Mouse (Mus musculus) adrenal gland, adult (tissue): Measurements from ENCODE around the gene Zfp346.

ENCODE experiments used
- DNase-seq, 2 experiments: peaks; one replicate each; pipeline ENCODE4 v3.0.0; 2022 to 2023; ENCODE audit warnings: low spot score in 1 of 2; ENCODE audit not compliant: inconsistent age in 2 of 2

The Zfp346 gene

DNA sequence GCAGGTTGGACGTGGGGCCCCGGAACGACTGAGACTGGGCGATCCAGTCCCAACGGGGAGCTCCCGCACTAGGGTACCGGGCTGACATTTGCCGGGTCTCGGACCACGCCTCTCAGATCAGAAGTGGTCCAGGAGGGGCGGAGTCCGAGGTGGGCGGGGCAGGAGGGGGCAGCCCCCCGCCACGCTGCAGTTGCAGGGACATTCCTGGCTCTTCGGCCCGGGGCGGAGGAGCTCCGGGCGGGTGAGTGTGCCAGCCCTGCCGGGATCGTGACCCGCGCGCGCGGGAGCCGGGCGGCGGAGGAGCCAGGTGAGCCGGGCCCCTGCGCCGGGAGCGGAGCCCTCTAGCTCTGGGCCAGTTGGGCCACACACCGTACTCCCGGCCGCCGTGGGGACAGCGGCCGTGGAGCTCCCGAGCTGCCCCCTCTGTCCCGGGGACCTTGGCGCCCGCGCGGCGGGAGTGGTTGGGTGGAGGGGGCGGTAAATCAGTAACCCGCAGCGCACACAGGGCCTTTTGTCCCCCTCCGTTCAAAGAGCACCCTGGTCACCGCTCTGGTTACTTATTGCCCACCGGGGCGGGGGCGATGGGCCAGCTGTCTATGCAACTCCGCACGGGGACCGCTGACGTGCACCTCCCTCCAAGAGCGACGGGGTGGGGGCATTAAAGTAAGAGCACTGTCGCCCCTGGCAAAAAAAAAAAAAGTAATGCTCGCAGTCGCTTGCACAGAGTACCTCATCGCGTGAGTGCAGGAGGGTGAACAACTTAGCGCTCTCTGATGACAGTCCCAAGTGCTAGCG lies 47.7 kb downstream of the Zfp346 start, which contains the start of gene Fgfr4:
TSS of gene Fgfr4 (plus strand) at position 20 of the 795 bp plus-strand sequence.
- peak; percentile 82 to 92 for DNase-seq

DNA sequence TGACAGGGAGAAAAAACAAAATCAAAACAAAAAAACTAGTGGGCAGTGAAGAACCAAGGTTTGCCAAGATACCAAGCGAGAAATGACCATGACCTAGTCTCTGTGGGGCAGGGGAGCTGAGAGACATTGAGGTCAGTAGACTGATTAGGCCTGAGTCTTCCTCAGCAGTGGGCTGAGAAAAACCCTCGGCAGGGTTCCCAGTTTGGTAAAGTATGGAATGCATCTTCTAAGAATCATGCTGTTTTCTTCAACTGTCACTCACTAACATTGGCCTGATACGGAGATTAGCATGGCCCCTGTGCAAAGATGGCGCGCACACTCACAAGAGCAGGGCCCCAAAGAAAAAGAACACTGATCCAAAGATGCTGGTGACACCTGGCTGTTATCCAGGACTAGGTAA lies 48.8 kb downstream of the Zfp346 start:
- peak in 1 of 2 experiments; percentile 63 for DNase-seq

DNA sequence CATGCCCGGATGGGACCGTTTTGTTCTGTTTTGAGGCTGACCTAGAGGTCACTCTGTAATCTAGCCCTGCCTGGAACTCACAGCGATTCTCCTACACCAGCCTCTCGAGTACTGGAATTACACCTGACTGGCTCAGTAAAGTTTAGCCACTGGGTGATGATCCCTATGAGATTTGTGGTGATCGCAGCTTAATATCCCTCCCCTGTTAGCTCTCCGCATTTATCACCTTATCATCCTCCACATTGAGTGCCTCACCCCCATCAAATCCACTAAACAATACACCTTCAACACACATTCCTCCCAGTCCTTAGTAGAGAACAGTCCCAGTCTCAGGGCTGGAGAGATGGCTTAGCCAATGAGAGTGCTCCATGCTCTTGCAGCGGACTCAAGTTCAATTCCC lies 57.3 kb downstream of the Zfp346 start:
- DNase-seq: no peak

DNA sequence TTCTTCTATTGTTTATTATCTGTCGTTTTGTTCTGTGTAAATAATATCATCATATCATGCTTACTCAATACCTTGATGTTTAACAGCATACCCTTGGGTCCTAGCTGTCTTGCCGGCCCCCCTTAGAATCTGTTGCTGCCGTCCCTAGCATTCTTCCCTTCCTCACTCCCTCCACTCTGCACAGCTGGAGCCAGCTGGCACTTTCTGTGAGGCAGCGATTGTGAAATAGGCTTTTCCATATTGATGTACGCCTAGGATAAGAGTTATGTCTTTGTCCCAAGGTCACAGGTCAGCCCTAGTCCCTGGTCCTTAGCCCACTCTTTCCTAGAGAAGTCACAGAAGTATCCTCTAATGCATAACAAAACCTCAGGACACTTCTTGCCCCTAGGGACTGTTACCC lies 58.4 kb downstream of the Zfp346 start:
- peak in 1 of 2 experiments; percentile 40 for DNase-seq

DNA sequence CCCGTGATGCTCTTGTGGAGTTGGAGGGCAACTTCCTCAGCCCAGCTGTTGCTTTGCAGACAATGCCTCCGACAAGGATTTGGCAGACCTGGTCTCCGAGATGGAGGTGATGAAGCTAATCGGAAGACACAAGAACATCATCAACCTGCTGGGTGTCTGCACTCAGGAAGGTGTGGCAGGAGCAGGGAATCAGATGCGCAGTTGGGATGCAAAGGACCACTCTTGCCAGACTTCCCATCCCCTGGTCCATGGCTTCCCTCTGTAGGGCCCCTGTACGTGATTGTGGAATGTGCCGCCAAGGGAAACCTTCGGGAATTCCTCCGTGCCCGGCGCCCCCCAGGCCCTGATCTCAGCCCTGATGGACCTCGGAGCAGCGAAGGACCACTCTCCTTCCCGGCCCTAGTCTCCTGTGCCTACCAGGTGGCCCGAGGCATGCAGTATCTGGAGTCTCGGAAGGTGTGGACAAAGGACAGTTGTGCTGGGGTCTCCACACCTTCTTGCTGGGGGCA lies 60.8 kb downstream of the Zfp346 start:
- DNase-seq: no peak

DNA sequence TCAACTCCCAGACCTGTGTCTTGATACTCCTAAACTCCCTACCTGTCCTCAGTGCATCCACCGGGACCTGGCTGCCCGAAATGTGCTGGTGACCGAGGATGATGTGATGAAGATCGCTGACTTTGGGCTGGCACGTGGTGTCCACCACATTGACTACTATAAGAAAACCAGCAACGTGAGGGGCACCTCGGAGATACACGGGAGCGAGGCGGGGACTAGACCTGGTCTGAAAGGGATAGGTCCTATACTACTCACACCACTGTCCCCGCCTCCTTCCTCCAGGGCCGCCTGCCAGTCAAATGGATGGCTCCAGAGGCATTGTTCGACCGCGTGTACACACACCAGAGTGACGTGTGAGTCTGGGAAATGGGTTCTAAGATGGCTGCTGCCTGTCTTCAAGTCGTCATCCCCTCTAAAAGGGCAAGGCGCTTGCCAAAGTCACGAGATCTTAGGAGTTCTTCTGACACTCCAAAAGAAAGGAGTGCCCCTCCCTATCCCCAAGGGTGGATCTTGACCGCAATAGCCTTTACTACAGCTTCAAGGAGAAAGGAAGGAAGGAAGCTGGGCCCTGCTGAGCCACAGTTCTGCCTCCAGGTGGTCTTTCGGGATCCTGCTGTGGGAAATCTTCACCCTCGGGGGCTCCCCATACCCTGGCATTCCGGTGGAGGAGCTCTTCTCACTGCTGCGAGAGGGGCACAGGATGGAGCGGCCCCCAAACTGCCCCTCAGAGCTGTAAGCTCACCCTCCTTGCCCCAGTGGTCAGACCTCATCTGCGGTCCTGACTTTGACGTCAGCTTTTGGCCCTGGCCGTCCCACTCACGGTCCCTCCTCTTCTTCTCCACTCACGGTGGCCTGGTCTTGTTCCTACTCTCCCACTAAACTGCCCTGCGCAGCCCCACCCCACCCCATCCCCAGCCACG lies 62.0 kb downstream of the Zfp346 start:
- DNase-seq: peak in 1 of 2 experiments; percentile 24

DNA sequence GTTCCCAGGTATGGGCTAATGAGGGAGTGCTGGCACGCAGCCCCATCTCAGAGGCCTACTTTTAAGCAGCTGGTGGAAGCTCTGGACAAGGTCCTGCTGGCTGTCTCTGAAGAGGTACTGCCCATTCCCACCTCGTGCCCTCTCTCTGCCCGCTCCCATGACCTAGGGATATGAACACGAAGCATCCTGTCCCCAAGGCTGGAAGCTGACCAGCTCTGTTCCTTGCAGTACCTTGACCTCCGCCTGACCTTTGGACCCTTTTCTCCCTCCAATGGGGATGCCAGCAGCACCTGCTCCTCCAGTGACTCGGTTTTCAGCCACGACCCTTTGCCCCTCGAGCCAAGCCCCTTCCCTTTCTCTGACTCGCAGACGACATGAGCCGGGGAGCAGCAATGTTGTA lies 62.7 kb downstream of the Zfp346 start:
- no peak for DNase-seq

DNA sequence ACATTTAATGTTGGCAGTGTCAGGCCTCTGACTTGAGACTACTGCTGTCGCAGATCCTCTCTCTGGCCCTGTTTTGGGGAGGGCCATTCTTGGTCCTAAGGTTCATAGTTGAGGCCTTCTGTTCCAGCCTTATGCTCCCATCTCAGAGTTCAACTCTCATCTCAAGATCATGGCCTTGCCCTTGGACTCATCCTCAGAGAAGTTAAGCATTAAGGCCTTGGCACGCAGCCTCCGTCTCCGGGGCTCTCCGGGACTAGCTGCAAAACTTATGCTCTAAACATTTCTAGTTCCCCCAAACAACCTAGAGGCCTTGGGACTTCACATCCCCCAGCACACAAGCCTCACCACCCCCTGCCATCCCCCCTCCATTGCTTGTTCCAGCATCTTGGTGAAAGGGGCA lies 63.1 kb downstream of the Zfp346 start:
- DNase-seq: peak in 1 of 2 experiments; percentile 60

DNA sequence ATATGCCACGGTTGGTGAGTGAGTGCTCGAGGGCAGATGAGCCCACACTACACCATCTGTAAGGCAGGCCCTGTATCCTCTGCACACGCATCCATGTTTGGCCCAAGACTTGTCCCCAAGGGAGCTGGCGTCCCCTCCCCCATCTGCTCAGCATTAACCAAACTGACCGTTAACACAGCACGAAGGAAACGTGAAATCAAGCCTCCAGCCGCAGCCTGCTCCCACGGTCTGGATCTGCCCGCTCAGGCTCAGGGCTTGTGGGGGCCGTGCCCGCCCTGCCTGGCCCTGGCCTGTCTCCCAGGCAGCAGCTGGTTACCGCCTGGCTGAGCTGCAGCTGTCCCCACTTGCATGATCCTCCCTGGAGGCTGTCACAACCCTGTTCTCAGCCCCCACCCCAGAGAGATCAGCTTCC lies 63.9 kb downstream of the Zfp346 start:
- DNase-seq: peak; percentile 42 to 55

DNA sequence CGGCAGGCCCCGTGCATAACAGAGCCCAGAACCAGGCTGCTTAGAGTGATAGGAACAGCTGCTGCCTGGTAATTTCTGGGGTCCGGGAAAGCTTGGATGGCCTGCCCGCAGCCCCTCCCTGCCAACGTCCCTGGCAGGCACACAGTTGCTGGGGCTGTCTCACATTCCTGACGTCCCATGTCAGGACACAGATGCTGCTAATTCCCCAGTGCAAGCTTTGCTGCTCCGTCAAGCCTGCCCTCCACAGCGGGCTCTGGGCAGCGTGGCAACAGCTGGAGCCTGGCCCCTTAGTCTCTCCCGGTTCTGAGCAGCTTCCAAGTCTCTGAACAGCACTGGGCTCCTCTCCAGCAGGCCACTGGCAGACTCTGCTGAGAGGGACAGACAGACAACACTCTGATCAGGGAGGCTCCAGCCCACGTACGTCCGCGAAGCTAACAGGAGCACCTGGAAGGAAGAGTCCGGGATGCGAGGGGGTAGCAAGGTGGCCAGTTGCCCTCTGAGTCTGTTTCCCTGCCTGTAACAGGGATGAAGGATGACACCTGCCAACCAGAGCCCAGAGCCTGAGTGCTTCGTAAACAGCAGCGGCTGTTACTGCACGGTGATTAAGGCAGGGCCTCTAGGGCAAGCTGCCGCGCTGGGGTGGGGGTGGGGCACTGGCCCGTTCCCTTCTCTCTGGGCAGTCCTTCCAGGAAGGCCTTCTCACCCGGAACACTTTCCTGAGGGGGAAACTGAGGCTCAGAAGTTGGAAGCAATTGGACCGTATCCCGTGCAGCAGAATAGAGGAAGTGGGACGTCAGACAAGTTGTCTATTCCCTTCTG lies 66.6 kb downstream of the Zfp346 start:
- peak; percentile 66 to 87 for DNase-seq

DNA sequence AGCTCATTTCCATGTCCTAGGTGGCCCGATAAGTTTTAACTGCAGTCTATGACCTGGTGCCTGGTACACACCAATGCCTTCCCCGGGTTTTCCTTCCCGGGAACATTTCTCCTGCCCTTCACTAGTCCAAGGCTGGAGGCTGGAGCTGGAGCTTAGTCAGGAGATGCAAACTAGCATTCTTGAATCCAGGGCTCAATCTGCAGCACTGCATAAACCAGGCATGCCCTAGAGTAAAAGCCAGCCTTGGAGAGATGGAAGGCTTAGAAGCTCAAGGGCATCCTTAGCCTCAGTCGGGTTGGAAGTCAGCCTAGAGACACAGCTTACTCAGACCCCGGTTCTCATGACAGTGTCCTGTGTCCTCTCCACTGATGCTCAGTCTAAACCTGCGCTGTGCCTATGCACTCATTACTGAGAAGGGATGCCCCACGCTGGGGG lies 67.2 kb downstream of the Zfp346 start:
- DNase-seq: peak; percentile 60 to 86

DNA sequence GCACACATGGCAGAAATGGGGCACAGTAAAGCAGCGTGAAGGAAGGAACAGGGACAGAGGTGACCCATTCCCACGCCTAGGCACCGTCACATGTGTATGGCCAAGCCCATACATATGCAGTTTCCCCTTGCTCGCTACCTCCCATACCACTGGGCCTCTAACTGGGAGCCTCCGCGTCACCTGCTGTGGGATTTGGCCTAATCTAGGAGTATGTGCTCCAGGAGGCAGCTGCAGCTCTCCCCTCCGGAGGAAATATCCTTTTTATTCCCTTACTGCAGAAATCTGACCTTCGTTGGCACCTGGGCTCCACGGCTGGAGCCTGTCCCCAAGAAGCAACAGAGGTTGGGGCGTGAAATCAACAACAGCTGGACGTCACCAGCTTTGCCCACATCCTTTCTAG lies 69.2 kb downstream of the Zfp346 start:
- peak in 1 of 2 experiments; percentile 21 for DNase-seq

DNA sequence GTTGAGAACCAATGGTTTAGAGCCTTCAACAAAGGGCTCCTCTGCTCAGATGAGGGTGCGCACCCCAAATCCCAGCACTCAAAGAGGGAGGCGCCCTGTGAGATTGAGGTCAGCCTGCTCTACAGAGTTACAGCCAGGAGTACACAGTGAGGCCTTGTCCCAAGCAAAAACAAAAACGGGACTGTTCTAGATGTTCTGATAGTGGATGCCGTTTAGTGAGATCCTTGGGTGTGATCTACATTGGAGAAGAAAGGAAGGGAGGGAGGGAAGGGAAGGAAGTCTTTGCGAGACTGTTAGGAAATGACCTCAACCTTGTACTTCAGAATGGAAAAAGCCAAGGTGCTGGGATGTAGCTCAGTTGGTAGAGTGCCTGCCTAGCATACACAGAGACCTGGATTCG lies 71.2 kb downstream of the Zfp346 start:
- DNase-seq: peak in 1 of 2 experiments; percentile 20

DNA sequence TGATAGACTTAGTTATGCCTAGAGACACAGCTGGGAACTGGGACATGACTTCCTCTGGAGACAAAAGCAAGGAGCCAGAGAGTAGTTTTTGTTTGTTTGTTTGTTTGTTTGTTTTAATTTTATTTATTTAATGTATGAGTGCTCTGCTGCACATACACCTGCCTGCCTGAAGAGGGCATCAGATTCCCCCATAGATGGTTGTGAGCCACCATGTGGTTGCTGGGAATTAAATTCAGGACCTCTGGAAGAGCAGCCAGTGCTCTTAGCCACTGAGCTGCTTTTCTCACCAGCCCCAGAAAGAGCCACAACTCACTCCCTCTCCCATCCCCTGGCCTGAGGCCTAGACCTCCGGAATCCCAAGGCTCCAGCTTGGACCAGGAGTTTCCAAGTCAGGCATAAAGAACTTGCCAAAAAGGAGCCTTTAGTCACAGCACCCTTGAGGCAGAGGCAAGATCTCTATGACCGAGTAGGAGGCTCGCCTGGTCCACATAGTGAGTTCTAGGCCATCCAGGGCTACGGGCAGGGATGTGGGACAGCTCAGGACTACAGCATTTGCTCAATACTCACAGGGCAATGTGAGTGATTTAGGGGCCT lies 72.9 kb downstream of the Zfp346 start:
- peak; percentile 25 to 69 for DNase-seq

DNA sequence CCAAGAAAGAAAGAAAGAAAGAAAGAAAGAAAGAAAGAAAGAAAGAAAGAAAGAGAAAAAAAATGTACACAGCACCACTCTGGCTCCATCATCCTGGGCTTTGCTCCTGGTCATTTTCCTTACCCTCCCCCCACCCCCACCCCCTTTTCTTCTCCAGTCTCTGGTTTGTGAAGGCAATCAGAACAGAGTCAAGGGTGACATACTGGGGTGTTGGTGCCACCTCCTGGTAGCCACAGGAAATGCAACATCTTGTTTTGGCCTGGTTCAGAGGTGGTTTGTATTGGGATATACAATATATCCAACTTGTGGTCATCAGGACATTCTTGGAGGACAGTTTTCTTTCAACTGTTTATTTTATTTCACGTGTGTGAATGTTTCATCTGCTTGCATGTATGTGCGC lies 73.4 kb downstream of the Zfp346 start:
- peak; percentile 78 to 94 for DNase-seq

DNA sequence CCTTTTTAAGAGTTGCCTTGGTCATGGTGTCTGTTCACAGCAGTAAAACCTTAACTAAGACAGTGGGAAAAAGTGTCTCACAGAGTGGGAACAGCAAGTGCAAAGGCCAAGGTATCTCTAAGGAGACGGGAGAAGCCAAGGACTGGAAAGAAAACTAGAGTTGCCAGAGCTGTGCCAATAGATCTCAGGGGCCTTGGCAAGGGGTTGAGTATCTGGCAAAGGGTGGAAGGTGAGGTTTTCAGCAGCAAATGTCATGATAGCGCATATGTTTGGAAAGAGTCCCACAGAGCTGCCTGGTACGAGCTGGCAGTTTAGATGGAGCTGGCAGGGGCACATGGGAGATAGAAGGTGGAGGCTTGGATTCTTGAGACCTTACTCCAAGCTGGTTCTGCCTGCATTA lies 74.5 kb downstream of the Zfp346 start:
- peak in 1 of 2 experiments; percentile 51 for DNase-seq

DNA sequence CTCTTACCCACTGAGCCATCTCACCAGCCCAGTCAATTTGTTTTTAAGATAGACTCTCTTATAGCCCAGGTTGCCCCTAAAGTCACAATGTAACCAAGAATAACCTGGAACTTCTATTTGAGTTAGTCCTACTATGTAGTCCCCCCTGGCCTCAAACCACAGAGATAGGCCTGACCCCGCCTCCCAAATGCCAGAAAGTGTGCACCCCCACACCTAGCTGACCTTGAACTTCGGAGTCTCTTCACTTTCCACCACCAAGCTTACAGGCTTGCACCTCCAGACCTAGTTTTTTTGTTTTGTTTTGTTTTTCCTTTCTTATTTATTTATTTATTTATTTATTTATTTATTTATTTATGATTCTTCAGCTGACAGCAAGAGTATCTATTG lies 76.7 kb downstream of the Zfp346 start:
- peak in 1 of 2 experiments; percentile 38 for DNase-seq

DNA sequence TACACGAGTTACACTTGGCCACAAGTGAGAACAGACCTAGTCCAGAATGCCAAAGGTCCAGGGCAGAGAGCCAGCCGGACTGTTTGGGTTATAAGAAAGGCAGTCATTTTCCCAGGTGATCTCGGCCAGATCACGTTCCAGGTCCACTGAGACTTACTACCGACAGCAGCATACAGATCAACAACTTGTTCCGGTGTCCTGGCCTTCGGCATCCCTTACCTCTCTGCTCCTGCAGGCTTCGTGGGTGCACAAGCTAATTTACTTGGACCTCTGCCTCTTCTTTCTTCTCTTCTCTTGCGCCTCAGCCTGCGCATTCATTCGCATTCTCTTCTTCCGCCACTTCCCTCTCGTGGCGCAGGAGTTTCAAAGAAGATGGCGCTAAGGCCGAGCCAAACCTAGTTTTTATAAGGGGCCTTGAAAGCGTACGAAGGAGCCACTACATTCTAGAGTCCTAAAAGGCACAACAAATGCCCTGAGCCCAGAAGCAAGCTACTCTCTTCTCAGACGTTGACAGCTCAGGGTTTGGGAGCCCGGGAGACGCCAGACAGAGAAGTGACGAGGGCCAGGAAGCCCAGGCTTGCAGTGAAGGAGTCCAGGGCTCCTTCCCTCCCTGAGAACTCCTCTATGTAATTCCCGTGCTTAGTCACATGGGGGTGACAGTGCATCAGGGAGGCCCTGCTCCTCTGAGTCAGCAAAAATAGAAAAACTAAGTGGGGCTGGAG lies 77.2 kb downstream of the Zfp346 start:
- peak; percentile 86 to 97 for DNase-seq

DNA sequence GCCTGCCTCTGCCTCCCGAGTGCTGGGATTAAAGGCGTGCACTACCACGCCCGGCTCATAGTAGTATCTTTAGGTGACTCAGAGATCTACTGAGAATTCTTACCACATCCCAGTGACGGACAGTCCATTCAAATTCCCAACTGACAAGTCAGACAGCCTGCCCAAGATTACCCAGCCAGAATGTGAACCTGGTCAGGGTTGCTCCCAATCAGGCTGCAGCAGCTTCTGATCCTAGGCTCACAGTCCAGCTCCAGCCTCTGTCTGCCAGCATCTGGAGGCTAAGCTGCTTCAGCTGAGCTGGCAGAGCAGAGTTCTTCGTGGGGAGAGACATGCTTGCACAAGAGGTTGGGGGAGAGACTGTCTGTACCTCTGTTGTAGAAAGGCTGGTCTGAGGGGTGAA lies 78.3 kb downstream of the Zfp346 start:
- peak; percentile 56 to 86 for DNase-seq
